Mouse (Mus musculus) natural killer cell, adult 2 months (primary cell): ENCODE results near the gene Hoxc10.

Experiments used
- DNase-seq, 2 experiments: peaks; one replicate each; pipeline ENCODE4 v3.0.0; 2022; ENCODE audit warnings: low spot score in 2 of 2

Gene Hoxc10

GRCm38 (mm10) chr15:102990461-102991397, 24.1 kb downstream of the Hoxc10 start, which contains the start of gene Hoxc8:
Hoxc8 (plus strand) TSS chr15:102990607.
- no peak for DNase-seq

GRCm38 (mm10) chr15:102991782-102992181, 25.2 kb downstream of the Hoxc10 start:
- DNase-seq = no peak

GRCm38 (mm10) chr15:102992206-102992605, 25.6 kb downstream of the Hoxc10 start:
- DNase-seq = no peak

GRCm38 (mm10) chr15:102992863-102993262, 26.3 kb downstream of the Hoxc10 start:
- no peak for DNase-seq

- no peak for DNase-seq
Measured at GRCm38 (mm10) chr15:102996548-102996947, 30.0 kb downstream of the Hoxc10 start.

- no peak for DNase-seq
Measured at GRCm38 (mm10) chr15:102997431-102997830, 30.8 kb downstream of the Hoxc10 start.

- no peak for DNase-seq
Measured at GRCm38 (mm10) chr15:102997939-102998355, 31.4 kb downstream of the Hoxc10 start, which contains the start of gene Hoxc6. Hoxc6 (plus strand) TSS chr15:102998257.

- DNase-seq = no peak
Measured at GRCm38 (mm10) chr15:102998608-102999182, 32.1 kb downstream of the Hoxc10 start.

- peak; percentile 68 to 69 for DNase-seq
Measured at GRCm38 (mm10) chr15:102999183-102999831, 32.7 kb downstream of the Hoxc10 start.

- DNase-seq = peak in 1 of 2 experiments; percentile 44
Measured at GRCm38 (mm10) chr15:102999955-103000354, 33.4 kb downstream of the Hoxc10 start.

GRCm38 (mm10) chr15:103000501-103000901, 33.9 kb downstream of the Hoxc10 start:
- DNase-seq = no peak

- DNase-seq = no peak
Measured at GRCm38 (mm10) chr15:103001370-103001769, 34.8 kb downstream of the Hoxc10 start.

- no peak for DNase-seq
Measured at GRCm38 (mm10) chr15:103002156-103002555, 35.6 kb downstream of the Hoxc10 start.

- no peak for DNase-seq
Measured at GRCm38 (mm10) chr15:103002821-103003448, 36.3 kb downstream of the Hoxc10 start.

GRCm38 (mm10) chr15:103005308-103005707, 38.7 kb downstream of the Hoxc10 start:
- DNase-seq = no peak

GRCm38 (mm10) chr15:103005797-103006196, 39.2 kb downstream of the Hoxc10 start:
- DNase-seq = no peak

- DNase-seq = no peak
Measured at GRCm38 (mm10) chr15:103006326-103006725, 39.7 kb downstream of the Hoxc10 start.

GRCm38 (mm10) chr15:103009265-103010111, 42.9 kb downstream of the Hoxc10 start:
- no peak for DNase-seq

- DNase-seq = no peak
Measured at GRCm38 (mm10) chr15:103010112-103010846, 43.7 kb downstream of the Hoxc10 start.
